Mouse (Mus musculus) MEL (cell line): ENCODE measurements around the gene 4930447C04Rik. TPM values are rescaled to one million over a fixed set of nuclear protein-coding genes. Genes with fewer than 3 reads are reported as not detected.

ENCODE experiments used
- DNase-seq: peaks from one replicate; pipeline ENCODE4 v3.0.0; 2011; ENCODE audit warnings: low read depth, low spot score
- H3K27ac ChIP-seq: 2 replicates; pipeline ENCODE4 v1.5.1; 2012; ENCODE audit warnings: low read depth, mild to moderate bottlenecking, control low read depth, low read length, moderate library complexity; ENCODE audit not compliant: control insufficient read depth
- H3K27me3 ChIP-seq, 2 experiments: fragments of 150-350 bp in 1 of 2; sonication (generic) in 1 of 2; 2 replicates each; pipeline ENCODE4 v1.6.1; 2012; ENCODE audit warnings: low read length in 2 of 2, mild to moderate bottlenecking in 2 of 2, improper control_type of control experiment in 1 of 2, moderate library complexity in 1 of 2; ENCODE audit not compliant: insufficient read depth in 2 of 2, control insufficient read depth in 1 of 2
- H3K36me3 ChIP-seq, 2 experiments: 2 replicates each; pipeline ENCODE4 v1.6.1; 2012 to 2014; ENCODE audit warnings: low read length in 2 of 2, improper control_type of control experiment in 1 of 2, inconsistent platforms in 1 of 2, mild to moderate bottlenecking in 1 of 2; ENCODE audit not compliant: insufficient read depth in 2 of 2, control insufficient read depth in 1 of 2
- H3K4me1 ChIP-seq, 2 experiments: fragments of 150-350 bp in 1 of 2; sonication (generic) in 1 of 2; 2 replicates each; pipeline ENCODE4 v1.6.1; 2012; ENCODE audit warnings: low read length in 2 of 2, improper control_type of control experiment in 1 of 2, mild to moderate bottlenecking in 1 of 2; ENCODE audit not compliant: insufficient read depth in 2 of 2, control insufficient read depth in 1 of 2
- H3K4me3 ChIP-seq, 2 experiments: fragments of 150-350 bp in 1 of 2; sonication (generic) in 1 of 2; 2 replicates each; pipeline ENCODE4 v1.5.1; 2012; ENCODE audit warnings: low read depth in 2 of 2, low read length in 2 of 2, mild to moderate bottlenecking in 2 of 2, moderate library complexity in 2 of 2, control low read depth in 1 of 2, improper control_type of control experiment in 1 of 2; ENCODE audit not compliant: control insufficient read depth in 1 of 2, insufficient read depth in 1 of 2
- H3K79me2 ChIP-seq: 2 replicates; pipeline ENCODE4 v1.6.1; 2012; ENCODE audit warnings: mild to moderate bottlenecking, low read length, moderate library complexity; ENCODE audit not compliant: control insufficient read depth, poor library complexity, insufficient read depth
- H3K9ac ChIP-seq: 2 replicates; pipeline ENCODE4 v1.6.1; 2012; ENCODE audit warnings: low read depth, mild to moderate bottlenecking, control low read depth, low read length, moderate library complexity; ENCODE audit not compliant: control insufficient read depth, poor library complexity, severe bottlenecking
- H3K9me3 ChIP-seq: fragments of 150-350 bp; sonication (generic); replicated peaks from 2 replicates; pipeline ENCODE4 v1.6.1; 2012; ENCODE audit warnings: mild to moderate bottlenecking, low read length, improper control_type of control experiment, moderate library complexity; ENCODE audit not compliant: insufficient read depth
- CTCF ChIP-seq, 3 experiments: IDR thresholded peaks in 2 of 3; conservative IDR thresholded peaks in 1 of 3; 2 replicates each; pipeline ENCODE4 v1.5.1; 2011 to 2012; ENCODE audit warnings: low read length in 3 of 3, low read depth in 2 of 3, mild to moderate bottlenecking in 2 of 3, improper control_type of control experiment in 1 of 3, inconsistent platforms in 1 of 3, mixed read lengths in 1 of 3, moderate library complexity in 1 of 3; ENCODE audit not compliant: control insufficient read depth in 1 of 3, insufficient read depth in 1 of 3, poor library complexity in 1 of 3, severe bottlenecking in 1 of 3
- ELF1 ChIP-seq: IDR thresholded peaks from 2 replicates; pipeline ENCODE4 v1.6.1; 2014; ENCODE audit warnings: low read depth, mild to moderate bottlenecking, inconsistent platforms, low read length, improper control_type of control experiment, moderate library complexity
- EP300 ChIP-seq, 2 experiments: IDR thresholded peaks; 2 replicates each; pipeline ENCODE4 v1.6.1; 2011; ENCODE audit warnings: improper control_type of control experiment in 2 of 2, low read length in 2 of 2, low read depth in 1 of 2, mild to moderate bottlenecking in 1 of 2
- ETS1 ChIP-seq: IDR thresholded peaks from 2 replicates; pipeline ENCODE4 v1.6.1; 2012; ENCODE audit warnings: low read depth, mild to moderate bottlenecking, inconsistent platforms, low read length, improper control_type of control experiment, moderate library complexity
- GABPA ChIP-seq: IDR thresholded peaks from 2 replicates; pipeline ENCODE4 v1.6.1; 2012; ENCODE audit warnings: low read depth, mild to moderate bottlenecking, inconsistent platforms, low read length, improper control_type of control experiment, moderate library complexity
- HCFC1 ChIP-seq: IDR thresholded peaks from 2 replicates; pipeline ENCODE4 v1.6.1; 2012; ENCODE audit warnings: low read depth, mild to moderate bottlenecking, inconsistent platforms, low read length, improper control_type of control experiment, moderate library complexity
- JUND ChIP-seq: IDR thresholded peaks from 2 replicates; pipeline ENCODE4 v1.6.1; 2011; ENCODE audit warnings: low read depth, mild to moderate bottlenecking, improper control_type of control experiment, low read length
- KAT2A ChIP-seq: conservative IDR thresholded peaks from 2 replicates; pipeline ENCODE4 v1.6.1; 2012; ENCODE audit warnings: low read depth, low read length, improper control_type of control experiment, inconsistent platforms
- MEF2A ChIP-seq: IDR thresholded peaks from 2 replicates; pipeline ENCODE4 v1.6.1; 2014; ENCODE audit warnings: low read depth, mild to moderate bottlenecking, inconsistent platforms, low read length, improper control_type of control experiment; ENCODE audit not compliant: poor library complexity, insufficient replicate concordance, severe bottlenecking; ENCODE audit errors: extremely low read depth
- MYC ChIP-seq: IDR thresholded peaks from 2 replicates; pipeline ENCODE4 v1.6.1; 2011; ENCODE audit warnings: low read depth, mild to moderate bottlenecking, low read length, improper control_type of control experiment, moderate library complexity
- NRF1 ChIP-seq: IDR thresholded peaks from 2 replicates; pipeline ENCODE4 v1.6.1; 2014; ENCODE audit warnings: low read depth, mild to moderate bottlenecking, inconsistent platforms, low read length, improper control_type of control experiment, moderate library complexity; ENCODE audit not compliant: poor library complexity, insufficient read depth, severe bottlenecking
- POLR2A ChIP-seq, 2 experiments: IDR thresholded peaks; 2 replicates each; pipeline ENCODE4 v1.6.1; 2011 to 2012; ENCODE audit warnings: low read length in 2 of 2, mild to moderate bottlenecking in 2 of 2, control low read depth in 1 of 2, improper control_type of control experiment in 1 of 2, low read depth in 1 of 2, moderate library complexity in 1 of 2; ENCODE audit not compliant: control insufficient read depth in 1 of 2, insufficient read depth in 1 of 2, poor library complexity in 1 of 2
- POLR2AphosphoS2 ChIP-seq: IDR thresholded peaks from 2 replicates; pipeline ENCODE4 v1.6.1; 2011; ENCODE audit warnings: low read length, improper control_type of control experiment
- RCOR1 ChIP-seq: IDR thresholded peaks from 2 replicates; pipeline ENCODE4 v1.6.1; 2012; ENCODE audit warnings: low read depth, mild to moderate bottlenecking, inconsistent platforms, low read length, improper control_type of control experiment
- SIN3A ChIP-seq: IDR thresholded peaks from 2 replicates; pipeline ENCODE4 v1.6.1; 2012; ENCODE audit warnings: low read length, improper control_type of control experiment, inconsistent platforms
- TCF12 ChIP-seq: IDR thresholded peaks from 2 replicates; pipeline ENCODE4 v1.6.1; 2014; ENCODE audit warnings: low read depth, mild to moderate bottlenecking, inconsistent platforms, low read length, improper control_type of control experiment, moderate library complexity
- UBTF ChIP-seq: IDR thresholded peaks from 2 replicates; pipeline ENCODE4 v1.6.1; 2012; ENCODE audit warnings: low read depth, mild to moderate bottlenecking, inconsistent platforms, low read length, improper control_type of control experiment, moderate library complexity, borderline replicate concordance; ENCODE audit not compliant: insufficient read depth
- USF1 ChIP-seq: IDR thresholded peaks from 2 replicates; pipeline ENCODE4 v1.6.1; 2014; ENCODE audit warnings: low read depth, mild to moderate bottlenecking, inconsistent platforms, low read length, improper control_type of control experiment, moderate library complexity
- ZC3H11A ChIP-seq: IDR thresholded peaks from 2 replicates; pipeline ENCODE4 v1.6.1; 2012; ENCODE audit warnings: low read depth, mild to moderate bottlenecking, inconsistent platforms, low read length, improper control_type of control experiment
- ZMIZ1 ChIP-seq: IDR thresholded peaks from 2 replicates; pipeline ENCODE4 v1.6.1; 2012; ENCODE audit warnings: low read depth, mild to moderate bottlenecking, inconsistent platforms, low read length, improper control_type of control experiment, moderate library complexity
- ZNF384 ChIP-seq: IDR thresholded peaks from 2 replicates; pipeline ENCODE4 v1.6.1; 2012; ENCODE audit warnings: low read depth, mild to moderate bottlenecking, inconsistent platforms, low read length, improper control_type of control experiment
- polyA plus RNA-seq, 2 experiments: library from polyadenylated mRNA; stranded (reverse) in 1 of 2; unstranded in 1 of 2; fragments of >175 nt in 1 of 2; fragments of >200 nt in 1 of 2; gene quantifications; 2 replicates each; pipeline versions ENCODE4 v1.2.1 to v1.2.4; 2012; ENCODE audit warnings: low replicate concordance in 2 of 2, low read depth in 1 of 2; ENCODE audit not compliant: insufficient read length in 2 of 2, insufficient read depth in 1 of 2, missing spikeins in 1 of 2
- total RNA-seq: library from RNA; depleted of rRNA; stranded (reverse); fragments of 300-350 nt; gene quantifications from 2 replicates; pipeline ENCODE4 v1.2.3, GENCODE M21; 2012

The 4930447C04Rik gene
- total and polyA plus RNA-seq, 3 experiments: not detected

GRCm38 (mm10) chr12:72946064-72946395 is 5.5 kb upstream of the 4930447C04Rik start:
- H3K4me3 ChIP-seq: no peak overlapping the region

GRCm38 (mm10) chr12:72945301-72946063 is 4.9 kb upstream of the 4930447C04Rik start:
- no peak for DNase-seq
- Histone ChIP-seq H3K4me3 (no peak overlapping the region), H3K9ac (no peak overlapping the region), H3K4me1 (no peaks in the 10 kb centered on the region), H3K36me3 (no peaks in the 10 kb centered on the region)
- TF ChIP-seq ETS1: no peak
- TF ChIP-seq, all 39 proteins: peak for 0
- Histone ChIP-seq H3K27ac (no peak overlapping the region), H3K9me3 (no peaks in the 10 kb centered on the region), H3K79me2 (no peaks in the 10 kb centered on the region), H3K27me3 (peaks cover 1 to 2% of the 10 kb centered on the region in 2 experiments; a peak in 3 of 4 replicates)

More at GRCm38 (mm10) chr12:72946064-72946395, 5.5 kb upstream of the 4930447C04Rik start:
- DNase-seq: no peak
- Histone ChIP-seq H3K9me3 (no peaks in the 10 kb centered on the region), H3K36me3 (no peaks in the 10 kb centered on the region), H3K79me2 (no peaks in the 10 kb centered on the region), H3K27me3 (peaks cover 1 to 2% of the 10 kb centered on the region in 2 experiments; a peak in 3 of 4 replicates), H3K9ac (no peak overlapping the region), H3K4me1 (no peaks in the 10 kb centered on the region), H3K27ac (no peak overlapping the region)
- TF ChIP-seq NRF1 (no peak), EP300 (IDR thresholded peaks at IDR 0.05; ENCODE audit: low read depth in 1 of 2, low read length in 2 of 2) (no peak), POLR2AphosphoS2 (no peak), JUND (no peak), ZMIZ1 (no peak), TCF12 (no peak), GABPA (no peak), ZC3H11A (no peak), USF1 (no peak), ZNF384 (no peak), CTCF (IDR thresholded peaks at IDR 0.05 in 2 of 3, conservative IDR thresholded peaks at IDR 0.05 in 1 of 3; ENCODE audit: control insufficient read depth in 1 of 3, insufficient read depth in 1 of 3, low read depth in 2 of 3, low read length in 3 of 3, poor library complexity in 1 of 3, severe bottlenecking in 1 of 3) (no peak), UBTF (no peak), POLR2A (IDR thresholded peaks at IDR 0.05; ENCODE audit: control insufficient read depth in 1 of 2, insufficient read depth in 1 of 2, low read depth in 1 of 2, low read length in 2 of 2, poor library complexity in 1 of 2) (no peak), RCOR1 (no peak), HCFC1 (no peak), MYC (no peak), KAT2A (no peak), SIN3A (no peak), MEF2A (no peak), ELF1 (no peak)
